Mouse (Mus musculus): Measurements from ENCODE around the gene Sprtn. TPM values are rescaled to one million over a fixed set of nuclear protein-coding genes. Genes with fewer than 3 reads are reported as not detected.

Sprtn gene
- polyA plus RNA-seq, 1 experiment = 9.5 TPM

DNA sequence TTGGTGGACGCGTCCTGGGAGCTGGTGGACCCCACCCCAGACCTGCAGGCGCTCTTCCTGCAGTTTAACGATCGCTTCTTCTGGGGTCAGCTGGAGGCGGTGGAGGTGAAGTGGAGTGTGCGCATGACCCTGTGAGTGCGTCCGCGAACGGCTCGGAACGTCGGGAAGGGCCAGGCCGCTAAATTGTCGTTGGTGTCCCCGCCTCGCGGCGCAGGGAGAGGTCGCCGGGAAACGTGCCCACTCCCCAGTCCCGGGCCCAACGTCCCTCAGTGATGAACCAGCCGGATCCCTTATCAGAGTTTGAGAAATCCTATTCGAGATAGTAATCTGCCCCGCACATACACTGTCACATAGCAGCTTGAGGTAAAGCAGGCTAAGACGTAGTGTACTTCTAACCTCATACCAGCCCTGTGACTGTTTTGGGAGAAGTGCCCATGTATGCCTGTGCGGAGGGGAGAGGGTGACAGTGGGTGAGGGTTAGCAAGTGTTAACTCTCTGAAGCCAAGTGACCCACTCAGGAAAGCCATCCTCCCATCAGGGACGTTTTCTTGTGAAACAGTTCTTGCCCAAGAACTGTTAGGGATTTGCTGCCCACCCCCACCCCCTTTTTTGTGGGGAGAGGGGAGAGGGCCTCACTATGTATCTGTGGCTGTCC lies 692 bp downstream of the Sprtn start:
- DNase-seq = no peak
- 4% methylated on average over 31 of the region's 31 CpGs for WGBS
- peak overlapping the region; percentile 58; the same call in 1 of the 2 replicates for H3K27ac ChIP-seq (ENCODE audit: insufficient read depth, low read depth, low read length)

DNA sequence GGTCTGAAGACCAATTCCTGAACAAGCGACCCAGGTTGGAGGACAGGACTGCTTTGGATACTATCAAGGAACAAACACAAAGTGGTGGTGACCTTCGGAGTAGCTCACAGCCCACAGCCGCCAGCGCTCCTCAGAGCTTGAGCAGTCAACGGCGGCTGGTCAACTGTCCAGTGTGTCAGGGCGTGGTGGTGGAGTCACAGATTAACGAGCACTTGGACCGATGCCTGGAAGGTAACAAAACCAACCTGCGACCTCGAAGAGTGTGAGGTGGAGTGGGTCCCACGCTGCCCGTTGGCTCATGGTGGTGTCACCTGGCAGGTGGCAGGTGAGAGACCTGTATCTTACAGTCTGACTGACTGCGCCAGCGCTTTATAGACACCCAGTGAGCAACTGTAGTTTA lies 5.5 kb downstream of the Sprtn start:
- no peak for TF ChIP-seq CTCF (conservative IDR thresholded peaks at IDR 0.05; ENCODE audit: insufficient read depth, insufficient read length, low read depth, low read length)
- TF ChIP-seq POLR2A (IDR thresholded peaks at IDR 0.05; ENCODE audit: low read depth, low read length) = no peak

More for the DNA sequence above, 692 bp downstream of the Sprtn start:
- Histone ChIP-seq H3K36me3 (ENCODE audit: control insufficient read depth, insufficient read depth, low read length) (0 out of 2 replicates have a peak, but pooled peaks cover 2% of the 10 kb centered on the region), H3K27me3 (replicated peaks; ENCODE audit: control insufficient read depth, insufficient read depth, low read length) (no peaks in the 10 kb centered on the region), H3K4me3 (ENCODE audit: insufficient read depth, low read depth, low read length) (peak overlapping the region; percentile 84), H3K4me1 (ENCODE audit: control insufficient read depth, insufficient read depth, low read length) (peaks cover 22% of the 10 kb centered on the region)
- TF ChIP-seq CTCF (conservative IDR thresholded peaks at IDR 0.05; ENCODE audit: insufficient read depth, insufficient read length, low read depth, low read length) (no peak), POLR2A (IDR thresholded peaks at IDR 0.05; ENCODE audit: low read depth, low read length) (no peak)

GRCm38 (mm10) chr8:124905482-124905881 lies 7.8 kb downstream of the Sprtn start:
- peaks cover 2% of the 10 kb centered on the region; the same call in 1 of the 2 replicates for H3K36me3 ChIP-seq (ENCODE audit: control insufficient read depth, insufficient read depth, low read length)
- peaks cover 7% of the 10 kb centered on the region for H3K4me1 ChIP-seq (ENCODE audit: control insufficient read depth, insufficient read depth, low read length)
- no peak overlapping the region for H3K4me3 ChIP-seq (ENCODE audit: insufficient read depth, low read depth, low read length)
- no peak for DNase-seq
- 82% methylated on average over 2 of the region's 2 CpGs for WGBS
- no peak for TF ChIP-seq POLR2A (IDR thresholded peaks at IDR 0.05; ENCODE audit: low read depth, low read length)
- no peak for TF ChIP-seq CTCF (conservative IDR thresholded peaks at IDR 0.05; ENCODE audit: insufficient read depth, insufficient read length, low read depth, low read length)
- no peaks in the 10 kb centered on the region for H3K27me3 ChIP-seq (replicated peaks; ENCODE audit: control insufficient read depth, insufficient read depth, low read length)
- H3K27ac ChIP-seq (ENCODE audit: insufficient read depth, low read depth, low read length) = no peak overlapping the region

More for the DNA sequence above, 5.5 kb downstream of the Sprtn start:
- H3K27ac ChIP-seq (ENCODE audit: insufficient read depth, low read depth, low read length) = no peak overlapping the region
- DNase-seq = peak; percentile 89
- no peaks in the 10 kb centered on the region for H3K27me3 ChIP-seq (replicated peaks; ENCODE audit: control insufficient read depth, insufficient read depth, low read length)
- H3K4me3 ChIP-seq (ENCODE audit: insufficient read depth, low read depth, low read length) = no peak overlapping the region
- peaks cover 13% of the 10 kb centered on the region for H3K4me1 ChIP-seq (ENCODE audit: control insufficient read depth, insufficient read depth, low read length)
- WGBS = 47% methylated on average over 15 of the region's 15 CpGs
- H3K36me3 ChIP-seq (ENCODE audit: control insufficient read depth, insufficient read depth, low read length) = 0 out of 2 replicates have a peak, but pooled peaks cover 2% of the 10 kb centered on the region

DNA sequence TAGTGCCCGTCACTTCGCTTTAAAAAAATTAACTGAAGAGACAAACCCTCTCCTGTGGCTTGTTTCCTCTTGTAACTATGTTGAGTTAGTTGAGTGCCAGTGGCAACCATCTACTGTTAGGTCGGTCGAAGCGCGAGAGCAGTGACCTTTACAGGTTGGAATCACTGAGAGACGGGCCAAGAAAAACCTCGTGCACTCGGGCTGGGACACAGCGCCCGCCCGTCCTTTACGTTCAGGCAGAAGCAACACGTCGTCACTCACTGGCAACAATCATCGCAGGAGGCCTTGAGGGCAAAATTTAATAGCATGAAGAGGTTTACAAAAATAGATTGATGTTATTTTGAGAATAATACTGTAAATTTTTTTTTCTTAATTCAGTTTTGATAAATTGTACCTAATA lies 12.2 kb downstream of the Sprtn start:
- Histone ChIP-seq H3K4me3 (ENCODE audit: insufficient read depth, low read depth, low read length) (no peak overlapping the region), H3K27ac (ENCODE audit: insufficient read depth, low read depth, low read length) (no peak overlapping the region), H3K27me3 (replicated peaks; ENCODE audit: control insufficient read depth, insufficient read depth, low read length) (no peaks in the 10 kb centered on the region), H3K4me1 (ENCODE audit: control insufficient read depth, insufficient read depth, low read length) (peaks cover 17% of the 10 kb centered on the region; the same call in 1 of the 2 replicates), H3K36me3 (ENCODE audit: control insufficient read depth, insufficient read depth, low read length) (no peaks in the 10 kb centered on the region; the same call in 1 of the 2 replicates)
- TF ChIP-seq CTCF (conservative IDR thresholded peaks at IDR 0.05; ENCODE audit: insufficient read depth, insufficient read length, low read depth, low read length) = no peak
- 77% methylated on average over 16 of the region's 16 CpGs for WGBS
- no peak for DNase-seq

DNA sequence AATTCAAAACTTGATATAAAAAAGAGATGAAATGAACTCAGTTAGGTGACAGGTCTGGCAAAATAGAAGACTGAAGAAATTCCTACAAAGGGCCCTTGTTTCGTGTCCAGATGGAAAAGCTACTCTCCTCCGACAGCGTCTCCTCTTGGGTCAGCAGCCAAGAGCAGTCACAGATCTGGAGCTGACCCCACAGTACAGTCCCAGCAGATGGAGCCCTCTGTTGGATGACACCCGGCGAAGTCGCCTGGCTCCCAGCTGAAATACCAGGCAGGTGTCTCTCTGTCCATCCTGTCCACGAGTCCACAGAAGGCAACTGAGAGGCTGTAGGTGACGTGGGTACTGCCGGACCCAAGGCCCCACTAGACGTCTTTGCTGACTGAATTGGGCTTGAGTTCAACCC lies 12.7 kb downstream of the Sprtn start:
- Histone ChIP-seq H3K27ac (ENCODE audit: insufficient read depth, low read depth, low read length) (no peak overlapping the region), H3K4me1 (ENCODE audit: control insufficient read depth, insufficient read depth, low read length) (peaks cover 17% of the 10 kb centered on the region; the same call in 1 of the 2 replicates), H3K27me3 (replicated peaks; ENCODE audit: control insufficient read depth, insufficient read depth, low read length) (no peaks in the 10 kb centered on the region), H3K4me3 (ENCODE audit: insufficient read depth, low read depth, low read length) (no peak overlapping the region), H3K36me3 (ENCODE audit: control insufficient read depth, insufficient read depth, low read length) (no peaks in the 10 kb centered on the region; the same call in 1 of the 2 replicates)
- no peak for DNase-seq
- no peak for TF ChIP-seq CTCF (conservative IDR thresholded peaks at IDR 0.05; ENCODE audit: insufficient read depth, insufficient read length, low read depth, low read length)
- no peak for TF ChIP-seq POLR2A (IDR thresholded peaks at IDR 0.05; ENCODE audit: low read depth, low read length)
- WGBS = 78% methylated on average over 10 of the region's 10 CpGs

DNA sequence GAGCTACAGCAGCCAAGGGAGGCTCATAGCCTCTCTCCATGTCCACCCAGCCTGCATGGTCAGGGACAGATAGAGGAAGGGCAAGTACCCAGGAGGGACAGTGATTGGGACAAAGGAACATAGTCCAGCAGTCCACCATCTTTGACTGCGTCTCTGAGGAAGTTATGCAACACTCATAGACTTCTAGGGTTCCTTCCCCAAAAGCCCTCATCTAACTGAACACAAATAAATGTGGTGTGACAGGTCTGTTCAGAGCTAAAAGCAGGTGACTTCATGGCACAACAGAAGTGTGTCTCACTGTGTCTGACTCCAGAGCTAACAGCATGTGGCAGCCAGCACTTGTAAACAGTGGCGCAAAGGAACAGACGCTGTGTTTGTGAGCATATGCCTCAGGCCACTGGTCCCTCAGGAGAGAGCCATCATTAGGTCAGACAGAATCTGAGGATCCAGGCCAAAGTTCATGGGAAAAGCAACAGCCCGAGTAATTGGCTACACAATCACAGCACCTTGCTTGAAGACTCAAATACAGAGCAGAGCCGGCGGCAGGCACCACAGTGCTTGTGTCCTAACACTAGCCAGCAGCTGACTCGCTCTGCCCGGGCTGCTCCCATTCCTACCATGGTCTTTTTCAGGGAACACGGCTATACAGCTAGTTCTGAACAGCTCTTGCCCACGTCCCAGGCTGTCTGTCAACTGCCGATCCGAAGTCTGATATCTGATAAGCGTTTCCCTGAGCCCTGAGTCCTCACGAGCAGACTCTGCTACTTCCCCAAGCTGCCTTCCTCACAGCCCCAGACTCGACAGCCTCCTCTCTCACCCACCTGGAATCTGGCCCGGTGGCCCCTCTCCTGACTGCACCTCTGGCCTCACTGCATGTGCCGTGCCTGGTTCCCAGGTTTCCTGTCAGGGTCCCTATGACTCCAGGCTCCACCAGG lies 14.5 kb downstream of the Sprtn start:
- TF ChIP-seq CTCF (conservative IDR thresholded peaks at IDR 0.05; ENCODE audit: insufficient read depth, insufficient read length, low read depth, low read length) (no peak), POLR2A (IDR thresholded peaks at IDR 0.05; ENCODE audit: low read depth, low read length) (no peak)
- no peak overlapping the region for H3K4me3 ChIP-seq (ENCODE audit: insufficient read depth, low read depth, low read length)
- DNase-seq = peak; percentile 80
- 49% methylated on average over 17 of the region's 17 CpGs for WGBS
- no peak overlapping the region for H3K27ac ChIP-seq (ENCODE audit: insufficient read depth, low read depth, low read length)
- H3K4me1 ChIP-seq (ENCODE audit: control insufficient read depth, insufficient read depth, low read length) = peaks cover 17% of the 10 kb centered on the region; the same call in 1 of the 2 replicates
- H3K36me3 ChIP-seq (ENCODE audit: control insufficient read depth, insufficient read depth, low read length) = no peaks in the 10 kb centered on the region; the same call in 1 of the 2 replicates
- H3K27me3 ChIP-seq (replicated peaks; ENCODE audit: control insufficient read depth, insufficient read depth, low read length) = no peaks in the 10 kb centered on the region

DNA sequence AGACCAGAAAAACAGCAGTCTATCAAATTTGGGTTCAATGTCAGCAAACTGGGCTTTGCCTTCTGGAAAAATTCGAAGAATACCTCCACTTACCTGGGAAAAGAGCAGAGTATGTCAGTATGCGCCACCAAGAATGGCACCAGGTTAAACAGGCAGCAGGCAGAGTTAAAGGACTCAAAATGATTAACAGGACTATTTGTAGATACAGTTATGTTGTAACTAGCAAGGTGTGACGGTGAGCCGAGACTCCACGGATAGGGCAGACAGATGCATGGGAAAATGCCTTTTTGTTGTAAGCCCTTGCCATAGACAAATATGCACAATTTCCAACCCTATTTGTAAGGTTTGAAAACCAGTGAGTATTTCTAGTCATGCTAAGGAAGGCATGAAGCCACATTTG lies 16.4 kb downstream of the Sprtn start:
- Histone ChIP-seq H3K4me3 (ENCODE audit: insufficient read depth, low read depth, low read length) (no peak overlapping the region), H3K27ac (ENCODE audit: insufficient read depth, low read depth, low read length) (no peak overlapping the region), H3K27me3 (replicated peaks; ENCODE audit: control insufficient read depth, insufficient read depth, low read length) (no peaks in the 10 kb centered on the region), H3K36me3 (ENCODE audit: control insufficient read depth, insufficient read depth, low read length) (no peaks in the 10 kb centered on the region; the same call in 1 of the 2 replicates), H3K4me1 (ENCODE audit: control insufficient read depth, insufficient read depth, low read length) (peaks cover 17% of the 10 kb centered on the region; the same call in 1 of the 2 replicates)
- WGBS = 46% methylated on average over 5 of the region's 5 CpGs
- TF ChIP-seq POLR2A (IDR thresholded peaks at IDR 0.05; ENCODE audit: low read depth, low read length) (no peak), CTCF (conservative IDR thresholded peaks at IDR 0.05; ENCODE audit: insufficient read depth, insufficient read length, low read depth, low read length) (no peak)
- DNase-seq = peak; percentile 74
